Mouse (Mus musculus) spleen, postnatal 10 days (tissue): Measurements from ENCODE around the gene Gpr146.

Experiments used
- DNase-seq, 2 experiments: peaks; one replicate each; pipeline ENCODE4 v3.0.0; 2021 to 2022; ENCODE audit warnings: low spot score in 2 of 2

Gpr146 gene

GRCm38 (mm10) chr5:139358653-139359052 is 18.8 kb upstream of the Gpr146 start:
- peak in 1 of 2 experiments; percentile 68 for DNase-seq

- DNase-seq = no peak
Observed at GRCm38 (mm10) chr5:139359244-139359643, 18.3 kb upstream of the Gpr146 start.

GRCm38 (mm10) chr5:139363858-139364257 is 13.6 kb upstream of the Gpr146 start:
- no peak for DNase-seq

- DNase-seq = peak; percentile 94 to 95
Observed at GRCm38 (mm10) chr5:139364260-139364910, 13.1 kb upstream of the Gpr146 start.

- DNase-seq = no peak
Observed at GRCm38 (mm10) chr5:139364911-139365571, 12.5 kb upstream of the Gpr146 start.

GRCm38 (mm10) chr5:139365827-139366226 is 11.7 kb upstream of the Gpr146 start:
- DNase-seq = peak in 1 of 2 experiments; percentile 41

- DNase-seq = no peak
Observed at GRCm38 (mm10) chr5:139366484-139366883, 11.0 kb upstream of the Gpr146 start.

GRCm38 (mm10) chr5:139367884-139368458 is 9.5 kb upstream of the Gpr146 start:
- DNase-seq = peak in 1 of 2 experiments; percentile 78

- DNase-seq = no peak
Observed at GRCm38 (mm10) chr5:139368638-139369320, 8.7 kb upstream of the Gpr146 start.

- no peak for DNase-seq
Observed at GRCm38 (mm10) chr5:139370336-139370735, 7.2 kb upstream of the Gpr146 start.

- DNase-seq = no peak
Observed at GRCm38 (mm10) chr5:139371118-139371517, 6.4 kb upstream of the Gpr146 start.

GRCm38 (mm10) chr5:139371631-139372401 is 5.7 kb upstream of the Gpr146 start:
- peak; percentile 87 to 95 for DNase-seq

- no peak for DNase-seq
Observed at GRCm38 (mm10) chr5:139373126-139373525, 4.4 kb upstream of the Gpr146 start.

- no peak for DNase-seq
Observed at GRCm38 (mm10) chr5:139373889-139374444, 3.5 kb upstream of the Gpr146 start.

- DNase-seq = no peak
Observed at GRCm38 (mm10) chr5:139374841-139375240, 2.7 kb upstream of the Gpr146 start.

GRCm38 (mm10) chr5:139378271-139378556 is 717 bp downstream of the Gpr146 start:
- DNase-seq = no peak

GRCm38 (mm10) chr5:139378986-139379629 is 1.6 kb downstream of the Gpr146 start:
- DNase-seq = peak; percentile 58 to 64

GRCm38 (mm10) chr5:139379771-139380384 is 2.4 kb downstream of the Gpr146 start:
- peak; percentile 26 to 45 for DNase-seq

GRCm38 (mm10) chr5:139380385-139381248 is 3.1 kb downstream of the Gpr146 start:
- DNase-seq = peak; percentile 91 to 96
